Mouse (Mus musculus): ENCODE measurements around the gene Itpr2.

DNA sequence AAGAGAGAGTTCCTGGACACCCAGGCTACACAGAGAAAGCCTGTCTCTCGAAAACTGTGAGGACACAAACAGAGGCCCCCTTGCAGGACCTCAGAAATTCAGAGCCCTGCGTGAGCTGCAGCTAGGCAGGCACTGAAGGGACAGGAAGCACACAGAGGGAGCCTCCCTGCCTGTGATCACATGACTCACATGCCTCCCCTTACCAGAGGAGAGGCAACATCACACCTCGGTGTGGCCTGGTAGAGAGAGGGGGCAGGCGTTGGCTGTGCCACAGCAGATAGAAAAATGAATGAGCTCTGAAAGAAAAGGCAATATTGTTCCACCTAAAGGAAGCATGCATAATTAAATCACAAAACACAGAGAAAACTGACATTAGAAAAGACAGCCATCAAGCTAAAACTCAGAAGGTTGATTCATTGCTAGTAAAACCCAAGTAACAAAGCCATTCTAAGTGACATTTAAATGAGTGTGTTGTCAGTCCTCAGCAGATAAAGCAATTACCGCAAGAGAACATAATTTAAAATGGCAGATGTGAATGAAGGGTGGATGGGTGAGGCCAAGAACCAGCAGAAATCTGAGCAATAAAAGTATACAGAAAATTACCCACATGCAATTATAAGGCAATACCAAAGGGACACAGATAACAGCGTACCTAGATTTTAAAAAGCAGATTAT lies 114.8 kb downstream of the Itpr2 start:
- TF ChIP-seq CTCF (IDR thresholded peaks at IDR 0.05; ENCODE audit: low read depth) (no peak), EP300 (optimal IDR thresholded peaks at IDR 0.05) (no peak)

Measured in stomach, postnatal 0 days (tissue).